ENCODE assay signal across 8 mouse cellular contexts in genomic region chr10:127643553-127644238, GRCm38 (mm10). TPM values are rescaled to one million over a fixed set of nuclear protein-coding genes. Genes with fewer than 3 reads are reported as not detected.
DNase-seq lines count a peak whose midpoint lies in the region; ATAC-seq lines count a peak whose summit lies in the region.

No protein-coding gene starts in this region.

- no peaks in the 10 kb centered on the region for H3K9me3 ChIP-seq in intestine, embryonic 16.5 days (ENCODE audit: control insufficient read depth, low read length)
- no peaks in the 10 kb centered on the region for H3K9me3 ChIP-seq in neural tube, embryonic 14.5 days (ENCODE audit: control insufficient read depth, low read length)

- no peaks in the 10 kb centered on the region for H3K27me3 ChIP-seq in intestine, embryonic 16.5 days (replicated peaks; ENCODE audit: control insufficient read depth, insufficient read depth, low read length)
- H3K27me3 ChIP-seq in neural tube, embryonic 14.5 days (ENCODE audit: control insufficient read depth, insufficient read depth, low read length) = peaks cover 20% of the 10 kb centered on the region

- H3K4me1 ChIP-seq in intestine, embryonic 16.5 days (ENCODE audit: control insufficient read depth, insufficient read depth, low read length) = peaks cover 13% of the 10 kb centered on the region
- H3K4me1 ChIP-seq in neural tube, embryonic 14.5 days (ENCODE audit: control insufficient read depth, insufficient read depth, low read length) = peaks cover 5% of the 10 kb centered on the region; the same call in 1 of the 2 replicates

- WGBS in intestine, embryonic 16.5 days = under 1% methylated on average over 25 of the region's 25 CpGs
- WGBS in neural tube, embryonic 14.5 days = under 1% methylated on average over 25 of the region's 25 CpGs

- peak overlapping the region; percentile 97 for H3K27ac ChIP-seq in intestine, embryonic 16.5 days (ENCODE audit: low read length)
- no peak overlapping the region for H3K27ac ChIP-seq in neural tube, embryonic 14.5 days (ENCODE audit: low read depth, low read length)

- H3K36me3 ChIP-seq in intestine, embryonic 16.5 days (ENCODE audit: control insufficient read depth, insufficient read depth, low read length) = no peaks in the 10 kb centered on the region
- no peaks in the 10 kb centered on the region for H3K36me3 ChIP-seq in neural tube, embryonic 14.5 days (ENCODE audit: control insufficient read depth, insufficient read depth, low read length)

- ATAC-seq in intestine, embryonic 16.5 days = peak; percentile 75
- peak; percentile 17; the same call in 1 of the 2 replicates for ATAC-seq in neural tube, embryonic 14.5 days (ENCODE audit: low read depth)

- peak overlapping the region; percentile 77 for H3K9ac ChIP-seq in intestine, embryonic 16.5 days (ENCODE audit: low read depth, low read length)
- H3K9ac ChIP-seq in neural tube, embryonic 14.5 days (replicated peaks; ENCODE audit: low read depth, low read length) = peak overlapping the region; percentile 32; the same call in 1 of the 2 replicates

- peak overlapping the region; percentile 77 for H3K4me2 ChIP-seq in intestine, embryonic 16.5 days (ENCODE audit: low read depth, low read length)
- peak overlapping the region; percentile 47 for H3K4me2 ChIP-seq in neural tube, embryonic 14.5 days (ENCODE audit: low read depth, low read length)

- H3K4me3 ChIP-seq in intestine, embryonic 16.5 days (ENCODE audit: low read length) = peak overlapping the region; percentile 67
- H3K4me3 ChIP-seq in neural tube, embryonic 14.5 days (ENCODE audit: low read depth, low read length) = peak overlapping the region; percentile 28

- peak; percentile 83 for DNase-seq in 3134 (ENCODE audit: extremely low read depth, insufficient read length, low spot score)
- peak; percentile 75 for DNase-seq in Muller cell, postnatal 12 days (ENCODE audit: inconsistent ontology term)
- peak; percentile 82 for DNase-seq in embryo, embryonic 10 days (ENCODE audit: low spot score)
- peak; percentile 99 for DNase-seq in heart, adult 11 months
- DNase-seq in lung, adult 18-20 months = peak; percentile 89 to 90
- peak; percentile 87 for DNase-seq in thymus, postnatal 14 days

RNA-seq across cellular contexts. Expression of gene Stat6, which starts 0.9 kb away (rescaled TPM):
- polyA plus RNA-seq in intestine, embryonic 16.5 days (2015; fragmentation: Nextera tagmentation; extraction: Ambion mirVana) = 46.8 and 49.3 TPM in 2 replicates
- 1.8 and 5.3 TPM in 2 replicates for polyA plus RNA-seq in neural tube, embryonic 14.5 days (2014; fragmentation: Nextera tagmentation; extraction: Ambion mirVana)

RNA-seq across cellular contexts. Expression of gene Lrp1, which starts 22.7 kb away (rescaled TPM):
- polyA plus RNA-seq in intestine, embryonic 16.5 days (2015; fragmentation: Nextera tagmentation; extraction: Ambion mirVana) = 64.6 and 67.0 TPM in 2 replicates
- polyA plus RNA-seq in neural tube, embryonic 14.5 days (2014; fragmentation: Nextera tagmentation; extraction: Ambion mirVana) = 110 and 125 TPM in 2 replicates

RNA-seq across cellular contexts. Expression of gene Nemp1, which starts 23.0 kb away (rescaled TPM):
- polyA plus RNA-seq in intestine, embryonic 16.5 days (2015; fragmentation: Nextera tagmentation; extraction: Ambion mirVana) = 4.8 and 5.9 TPM in 2 replicates
- 3.0 and 3.4 TPM in 2 replicates for polyA plus RNA-seq in neural tube, embryonic 14.5 days (2014; fragmentation: Nextera tagmentation; extraction: Ambion mirVana)

RNA-seq across cellular contexts. Expression of gene Nab2, which starts 24.7 kb away (rescaled TPM):
- 7.5 and 8.4 TPM in 2 replicates for polyA plus RNA-seq in intestine, embryonic 16.5 days (2015; fragmentation: Nextera tagmentation; extraction: Ambion mirVana)
- 0.79 and 2.2 TPM in 2 replicates for polyA plus RNA-seq in neural tube, embryonic 14.5 days (2014; fragmentation: Nextera tagmentation; extraction: Ambion mirVana)
